Mouse (Mus musculus) left cerebral cortex, postnatal 36 days (tissue): ENCODE data around the gene Slc7a8. TPM values are rescaled to one million over a fixed set of nuclear protein-coding genes. Genes with fewer than 3 reads are reported as not detected.

Experiments
- DNase-seq, 2 experiments: peaks; one replicate each; pipeline ENCODE4 v3.0.0; 2021 to 2022; ENCODE audit warnings: low spot score in 2 of 2, mixed read lengths in 1 of 2
- intact Hi-C: fragments of 180-260 bp; cut with DNase I; formaldehyde crosslinking; loops from one replicate; pipeline ENCODE4 v1.15.1; 2025
- total RNA-seq, 2 experiments: library from RNA; stranded (reverse); gene quantifications; 2 replicates each; pipeline ENCODE4 v1.2.3; 2021

Slc7a8 gene
- total RNA-seq, 2 experiments from 2014 or later, result 54.7 to 64.8 TPM

DNA sequence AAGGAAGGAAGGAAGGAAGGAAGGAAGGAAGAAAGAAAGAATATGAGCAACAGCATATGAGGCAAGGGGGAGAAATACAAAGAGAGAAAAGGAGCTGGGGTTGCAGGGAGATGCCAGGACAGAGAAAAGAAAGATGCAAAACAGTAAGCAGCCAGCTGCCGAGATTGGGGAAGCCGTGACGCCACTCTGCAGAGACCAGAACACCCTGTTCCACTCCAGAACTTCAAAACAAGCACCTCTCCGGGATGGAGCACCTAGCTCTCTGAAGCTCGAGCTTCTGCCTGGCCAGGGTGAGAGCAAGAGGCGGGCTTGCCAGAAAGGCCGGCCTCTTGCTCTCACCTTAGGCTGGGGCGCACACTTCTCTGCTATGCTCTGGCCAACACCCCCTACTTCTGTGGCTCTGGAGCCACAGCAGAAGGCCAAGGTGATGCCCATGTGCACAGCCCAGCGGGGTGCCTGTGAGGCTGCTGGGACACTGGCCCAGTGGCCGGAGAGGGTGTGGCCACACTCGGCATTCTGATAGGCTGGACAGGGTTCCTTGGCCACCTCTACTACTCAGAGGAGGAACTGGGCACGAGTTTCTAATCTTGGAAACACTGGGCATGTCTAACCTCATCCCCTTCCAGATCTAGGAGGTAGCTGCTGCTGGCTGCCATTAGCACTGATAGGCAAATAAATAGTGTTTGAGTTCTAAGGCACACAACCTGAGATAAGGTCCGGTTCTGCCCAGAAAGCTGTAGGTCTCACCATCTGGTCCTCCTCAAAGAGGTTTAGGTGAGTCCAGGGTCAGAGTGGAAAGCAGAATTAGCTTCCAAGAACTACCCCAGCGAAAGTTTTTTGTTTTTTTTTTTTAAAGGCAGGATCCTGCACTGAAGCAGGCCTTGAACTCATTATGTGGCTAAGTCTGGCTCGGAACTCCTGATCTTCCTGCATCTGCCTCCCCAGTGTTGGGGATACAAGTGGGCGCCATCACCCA is 33.5 kb downstream of the Slc7a8 start:
- intact Hi-C loops, result no loop called here
- DNase-seq, result no peak

GRCm38 (mm10) chr14:54746038-54746437 is 35.7 kb downstream of the Slc7a8 start:
- DNase-seq, result no peak
- intact Hi-C loops, result no loop called here

GRCm38 (mm10) chr14:54744473-54744872 is 37.3 kb downstream of the Slc7a8 start:
- intact Hi-C loops, result no loop called here
- no peak for DNase-seq

DNA sequence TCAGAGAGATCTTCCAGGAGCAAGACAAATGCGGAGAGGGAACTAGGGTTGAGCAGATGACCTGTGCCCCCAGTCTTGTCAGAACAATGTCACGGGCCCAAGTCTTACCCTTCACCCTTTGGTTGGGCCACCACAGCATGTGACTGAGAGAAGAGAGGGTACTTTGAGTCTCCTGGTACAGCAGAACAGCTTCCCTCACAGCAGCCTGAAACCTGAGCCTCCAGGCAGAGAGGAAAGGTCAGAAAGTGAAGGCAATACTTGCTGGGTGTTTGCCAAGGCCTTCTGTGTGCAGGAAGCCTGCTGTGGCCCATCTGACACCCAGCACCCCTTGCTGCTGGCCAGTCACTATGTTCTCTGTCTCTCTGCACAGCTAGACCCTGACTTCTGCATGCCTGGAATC is 39.4 kb downstream of the Slc7a8 start:
- DNase-seq, result no peak
- intact Hi-C loops, result no loop called here

DNA sequence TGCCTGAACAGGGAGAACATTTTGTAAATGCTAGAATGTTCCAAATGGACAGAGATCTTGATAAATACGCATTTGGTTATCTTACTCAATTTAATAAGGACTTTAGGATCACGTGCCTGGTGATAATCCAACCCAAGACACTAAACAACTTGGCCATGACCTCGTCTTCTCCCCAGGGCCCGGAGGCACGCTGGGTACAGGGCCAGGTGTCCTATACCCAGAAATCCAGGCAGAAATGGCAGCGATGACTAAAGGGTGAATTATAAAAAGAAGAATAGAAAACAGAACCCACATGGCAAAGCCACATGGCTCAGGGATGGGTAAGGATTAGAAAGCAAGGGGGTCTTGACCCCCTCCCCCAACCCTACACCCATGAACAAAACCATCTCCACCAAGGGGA is 40.0 kb downstream of the Slc7a8 start:
- DNase-seq, result no peak
- intact Hi-C loops, result no loop called here

GRCm38 (mm10) chr14:54737634-54738033 is 44.1 kb downstream of the Slc7a8 start:
- intact Hi-C loops, result no loop called here

GRCm38 (mm10) chr14:54736555-54737552 is 44.9 kb downstream of the Slc7a8 start:
- DNase-seq, result peak in 1 of 2 experiments; percentile 47
- intact Hi-C loops, result no loop called here

More at GRCm38 (mm10) chr14:54737634-54738033, 44.1 kb downstream of the Slc7a8 start:
- no peak for DNase-seq

GRCm38 (mm10) chr14:54735221-54735620 is 46.5 kb downstream of the Slc7a8 start:
- DNase-seq, result no peak
- intact Hi-C loops, result no loop called here

- no peak for DNase-seq
- intact Hi-C loops, result no loop called here
These were observed 47.7 kb downstream of the Slc7a8 start for GRCm38 (mm10) chr14:54734004-54734403.

DNA sequence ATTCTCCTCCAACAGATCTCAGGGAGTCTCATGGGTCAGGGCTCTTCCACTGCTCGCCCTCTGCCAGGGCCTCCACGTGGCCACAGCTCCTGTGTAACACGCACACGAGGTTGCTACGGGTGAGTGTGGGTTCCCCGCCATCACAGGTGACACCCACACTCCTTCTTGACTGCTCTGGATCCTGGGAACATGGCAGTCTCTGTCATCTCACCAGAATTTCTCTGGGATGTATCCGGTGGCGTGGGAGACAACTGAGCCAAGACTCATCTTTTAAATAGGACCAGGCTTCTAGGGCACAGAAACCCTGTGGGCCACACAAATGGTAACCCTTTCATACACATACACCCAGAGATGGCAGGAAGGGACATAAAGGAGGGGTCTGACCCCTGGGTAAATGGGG is 49.5 kb downstream of the Slc7a8 start:
- DNase-seq, result no peak
- intact Hi-C loops, result no loop called here

GRCm38 (mm10) chr14:54730305-54730704 is 51.4 kb downstream of the Slc7a8 start:
- peak; percentile 45 to 52 for DNase-seq
- intact Hi-C loops, result no loop called here

GRCm38 (mm10) chr14:54728823-54729653 is 52.7 kb downstream of the Slc7a8 start:
- intact Hi-C loops, result no loop called here
- DNase-seq, result peak; percentile 41 to 61

DNA sequence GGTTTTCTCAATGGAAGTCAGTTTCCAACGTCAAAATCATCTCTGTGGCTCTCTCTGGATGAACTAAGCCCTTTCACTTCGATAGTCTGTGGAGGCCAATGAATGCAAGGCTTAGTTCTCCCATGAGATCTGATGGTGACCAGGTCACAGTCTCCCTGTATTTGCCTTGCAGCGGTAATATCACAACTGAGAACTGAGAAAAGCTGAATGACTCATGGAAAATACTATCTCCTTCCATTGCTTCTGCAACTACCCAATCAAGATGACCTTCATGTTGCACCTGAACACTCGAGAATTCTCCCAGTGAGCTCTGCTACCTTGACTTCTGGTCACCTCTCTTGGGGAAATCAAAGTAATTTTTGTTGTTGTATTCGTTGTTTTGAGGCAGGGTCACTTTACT is 54.2 kb downstream of the Slc7a8 start:
- intact Hi-C loops, result no loop called here
- DNase-seq, result no peak

- DNase-seq, result no peak
- intact Hi-C loops, result no loop called here
These were observed 57.7 kb downstream of the Slc7a8 start for GRCm38 (mm10) chr14:54724049-54724448.

DNA sequence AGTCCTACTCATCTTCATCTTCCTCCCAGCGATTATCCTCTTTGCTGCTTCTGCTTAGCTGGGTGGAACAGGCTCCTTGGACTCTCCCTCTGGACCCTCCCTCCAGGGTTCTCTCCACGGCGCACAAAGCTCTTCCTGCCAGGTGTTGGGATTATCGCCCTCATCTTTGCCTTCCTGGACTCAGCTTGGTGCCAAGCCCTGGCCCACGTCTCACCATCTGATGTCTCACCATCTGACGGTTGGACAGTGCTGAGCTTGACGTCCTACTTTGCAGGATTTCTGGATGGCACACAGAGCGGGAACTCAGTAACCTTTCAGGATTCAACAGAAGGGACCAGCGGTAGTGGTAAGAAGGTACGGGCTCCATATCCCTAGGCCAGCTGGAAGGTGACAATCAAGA is 60.0 kb downstream of the Slc7a8 start:
- intact Hi-C loops, result no loop called here
- no peak for DNase-seq

DNA sequence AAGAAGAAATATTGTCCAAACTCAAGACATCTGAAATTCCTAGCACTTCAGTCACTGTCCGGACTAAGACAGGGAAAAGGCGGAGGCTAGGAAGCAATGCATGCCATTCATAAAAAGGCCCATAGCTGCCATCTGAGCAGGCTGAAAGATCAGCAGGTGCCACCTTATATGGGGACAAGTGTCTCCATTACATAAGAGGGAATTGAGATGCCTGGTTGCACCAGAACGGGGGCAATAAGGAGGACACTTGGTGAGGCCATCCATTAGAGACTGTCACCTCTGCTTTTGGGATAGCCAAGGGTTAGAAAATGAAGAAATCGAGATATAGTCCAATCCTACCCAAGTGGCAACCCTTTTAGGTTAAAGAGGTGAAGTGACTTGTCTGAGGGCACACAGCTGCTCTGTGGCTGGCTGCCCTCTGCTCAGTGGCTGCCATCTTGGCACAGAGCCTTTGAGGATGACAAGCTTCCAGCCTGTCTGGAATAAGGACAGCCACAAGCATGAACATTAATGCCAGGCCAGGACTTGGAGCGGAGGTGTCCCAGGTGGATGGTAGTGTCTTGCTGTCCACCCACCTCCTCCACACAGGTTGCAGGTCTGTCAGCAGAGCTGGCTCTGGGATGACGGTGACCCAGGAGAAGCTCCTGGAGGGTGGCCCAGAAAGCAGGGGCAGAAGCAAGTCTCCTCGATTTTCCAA is 60.9 kb downstream of the Slc7a8 start:
- DNase-seq, result no peak
- intact Hi-C loops, result no loop called here

- DNase-seq, result no peak
- intact Hi-C loops, result no loop called here
These were observed 61.7 kb downstream of the Slc7a8 start for GRCm38 (mm10) chr14:54720041-54720440.

DNA sequence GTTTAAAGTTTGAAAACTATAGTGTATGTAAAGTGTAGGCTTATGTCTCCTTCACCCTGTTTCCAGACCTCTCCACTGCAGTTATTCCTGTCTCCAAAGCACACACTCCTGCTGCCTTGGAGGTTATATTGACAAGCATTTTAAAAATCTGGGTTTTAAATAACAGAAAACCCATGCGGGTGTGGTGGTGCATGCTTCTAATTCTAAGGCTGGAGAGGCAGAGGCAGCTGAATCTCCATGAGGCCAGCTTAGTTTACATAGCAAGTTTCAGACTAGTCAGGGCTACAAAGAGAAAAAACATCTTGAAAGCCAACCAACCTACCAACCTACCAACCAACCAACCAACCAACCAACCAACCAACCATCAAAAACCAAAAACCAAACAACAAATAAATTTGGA is 66.3 kb downstream of the Slc7a8 start:
- intact Hi-C loops, result loop anchor here (2.0 to 10.0 kb wide), 2 partner anchors 65 to 299 kb away; partner anchors contain the start of genes Ngdn and Slc7a8
- DNase-seq, result no peak
